Mouse (Mus musculus) kidney, embryonic 14.5 days (tissue): ENCODE measurements around the gene Exoc3l. TPM values are rescaled to one million over a fixed set of nuclear protein-coding genes. Genes with fewer than 3 reads are reported as not detected.
A peak's percentile ranks its signal among the peaks of the same experiment; 100 is the strongest.
"Not testable (repeated sequence)": the region's sequence is repeated elsewhere in the genome, so short reads cannot be mapped to it uniquely, and the experiment has no call there.

ENCODE experiments used
- ATAC-seq: fragments of 200-750 bp; cut with Nextera tagmentation; 2 replicates; pipeline ENCODE4 v1.8.0; 2017; ENCODE audit warnings: moderate number of reproducible peaks, mild to moderate bottlenecking, moderate TSS enrichment, moderate library complexity; ENCODE audit not compliant: low FRiP score, low TSS enrichment
- H3K27ac ChIP-seq: fragments of 300-500 bp; sonication (generic); 2 replicates; pipeline ENCODE4 v1.5.1; 2014; ENCODE audit warnings: low read depth, mild to moderate bottlenecking, low read length, moderate library complexity, mixed read lengths
- H3K27me3 ChIP-seq: fragments of 300-500 bp; sonication (generic); 2 replicates; pipeline ENCODE4 v1.6.1; 2014; ENCODE audit warnings: mild to moderate bottlenecking, low read length; ENCODE audit not compliant: control insufficient read depth, insufficient read depth
- H3K36me3 ChIP-seq: fragments of 300-500 bp; sonication (generic); 2 replicates; pipeline ENCODE4 v1.6.1; 2014; ENCODE audit warnings: low read length, mixed read lengths; ENCODE audit not compliant: control insufficient read depth, insufficient read depth
- H3K4me1 ChIP-seq: fragments of 300-500 bp; sonication (generic); 2 replicates; pipeline ENCODE4 v1.6.1; 2014; ENCODE audit warnings: low read length, mixed read lengths; ENCODE audit not compliant: control insufficient read depth, insufficient read depth
- H3K4me2 ChIP-seq: fragments of 300-500 bp; sonication (generic); replicated peaks from 2 replicates; pipeline ENCODE4 v1.6.1; 2014; ENCODE audit warnings: low read depth, mild to moderate bottlenecking, low read length
- H3K4me3 ChIP-seq: fragments of 300-500 bp; sonication (generic); 2 replicates; pipeline ENCODE4 v1.5.1; 2014; ENCODE audit warnings: mild to moderate bottlenecking, low read length
- H3K9ac ChIP-seq: fragments of 300-500 bp; sonication (generic); 2 replicates; pipeline ENCODE4 v1.6.1; 2014; ENCODE audit warnings: low read depth, mild to moderate bottlenecking, low read length, moderate library complexity
- H3K9me3 ChIP-seq: fragments of 300-500 bp; sonication (generic); 2 replicates; pipeline ENCODE4 v1.6.1; 2016; ENCODE audit warnings: low read length; ENCODE audit not compliant: control insufficient read depth
- WGBS: fragments of 180-500 bp; shearing (Covaris S2); extraction: QIAGEN DNeasy Blood & Tissue Kit; methylation state at CpG from one replicate; pipeline ENCODE4 v1.1.7; 2014; 5-methylcytosine and 5-hydroxymethylcytosine counted together
- polyA plus RNA-seq: library from polyadenylated mRNA; unstranded; fragments of >200 nt; fragmentation: Nextera tagmentation; extraction: Ambion mirVana; gene quantifications from 2 replicates; pipeline ENCODE4 v1.2.1, GENCODE M21; 2014

The Exoc3l gene
- polyA plus RNA-seq, 1 experiment from 2014 or later, result 17.8 TPM

- no peaks in the 10 kb centered on the region for H3K9me3 ChIP-seq
- H3K4me1 ChIP-seq, result peaks cover 13% of the 10 kb centered on the region
- H3K4me2 ChIP-seq, result peak overlapping the region; percentile 91
- peak overlapping the region; percentile 96 for H3K4me3 ChIP-seq
- H3K27me3 ChIP-seq, result no peaks in the 10 kb centered on the region
- H3K36me3 ChIP-seq, result peaks cover 45% of the 10 kb centered on the region
- no peak for ATAC-seq
- H3K9ac ChIP-seq, result peak overlapping the region; percentile 93
- peak overlapping the region; percentile 37; the same call in 1 of the 2 replicates for H3K27ac ChIP-seq
- 53% methylated on average over 18 of the region's 18 CpGs for WGBS
Measured at GRCm38 (mm10) chr8:105298351-105299252, 2.7 kb upstream of the Exoc3l start.

- WGBS, result 0% methylated on average over 36 of the region's 58 CpGs
- Histone ChIP-seq H3K27ac (peak within 1 kb of the TSS; percentile 37; the same call in 1 of the 2 replicates), H3K9me3 (no peaks in the 10 kb centered on the region), H3K9ac (peak within 1 kb of the TSS; percentile 93), H3K36me3 (peaks cover 38% of the 10 kb centered on the region), H3K4me2 (peak within 1 kb of the TSS; percentile 91), H3K27me3 (no peaks in the 10 kb centered on the region), H3K4me1 (peaks cover 13% of the 10 kb centered on the region), H3K4me3 (peak within 1 kb of the TSS; percentile 96)
- peak; percentile 90 for ATAC-seq
Measured at GRCm38 (mm10) chr8:105297511-105298192, 1.8 kb upstream of the Exoc3l start, which contains the start of gene E2f4. Gene E2f4, plus strand, starts transcription at chr8:105297663.

DNA sequence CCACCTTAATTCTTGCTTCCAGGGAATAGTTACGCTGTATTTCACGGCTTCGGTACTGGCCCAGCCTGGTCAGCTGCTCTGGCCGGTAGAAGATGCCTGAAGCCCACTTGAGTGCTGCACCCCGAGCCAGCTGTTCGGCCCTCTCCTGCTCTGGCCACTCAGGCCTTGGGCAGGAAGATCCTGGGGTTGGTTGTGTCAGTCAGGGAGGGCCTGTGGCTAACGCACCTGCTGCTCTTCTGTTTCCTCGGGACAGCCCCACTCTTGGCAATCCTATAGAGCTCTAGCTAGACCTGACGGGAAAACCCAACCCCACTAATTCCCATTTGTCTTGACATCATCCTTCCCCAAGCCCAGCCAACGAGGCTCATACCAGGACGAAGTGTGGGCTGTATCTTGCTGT is 645 bp downstream of the Exoc3l start:
- H3K4me2 ChIP-seq, result peak overlapping the region; percentile 29; the same call in 1 of the 2 replicates
- 0 out of 2 replicates have a peak overlapping the region, but pooled peaks have one; percentile 7 for H3K27ac ChIP-seq
- H3K4me3 ChIP-seq, result peak overlapping the region; percentile 16; the same call in 1 of the 2 replicates
- no peak for ATAC-seq
- H3K36me3 ChIP-seq, result peaks cover 15% of the 10 kb centered on the region
- peaks cover 17% of the 10 kb centered on the region for H3K4me1 ChIP-seq
- H3K9ac ChIP-seq, result no peak overlapping the region
- 74% methylated on average over 11 of the region's 11 CpGs for WGBS
- H3K27me3 ChIP-seq, result peaks cover 5% of the 10 kb centered on the region; the same call in 1 of the 2 replicates
- no peaks in the 10 kb centered on the region for H3K9me3 ChIP-seq

DNA sequence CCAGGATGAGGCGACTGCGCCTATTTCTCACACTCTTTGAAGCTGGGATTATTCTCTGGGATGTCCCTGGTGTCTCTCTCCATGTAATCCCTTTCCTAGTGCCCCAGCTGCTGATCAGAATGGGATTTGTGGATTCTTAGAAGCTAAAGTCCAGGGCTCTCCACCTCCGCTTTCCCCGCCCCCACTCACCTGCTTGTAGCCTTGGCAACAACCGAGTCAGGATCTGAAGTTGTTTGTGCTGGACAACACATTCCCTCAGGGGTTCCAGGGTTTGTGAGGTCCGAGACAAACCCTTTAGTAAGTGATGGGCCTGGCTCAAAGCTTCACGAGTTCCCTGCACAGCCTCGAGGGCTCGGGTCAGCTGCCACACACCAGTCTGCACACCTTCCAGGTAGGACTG is 1.1 kb downstream of the Exoc3l start:
- Histone ChIP-seq H3K4me1 (peaks cover 22% of the 10 kb centered on the region), H3K4me2 (peak overlapping the region; percentile 29; the same call in 1 of the 2 replicates), H3K36me3 (peaks cover 11% of the 10 kb centered on the region), H3K9me3 (no peaks in the 10 kb centered on the region), H3K9ac (no peak overlapping the region), H3K27me3 (peaks cover 9% of the 10 kb centered on the region; the same call in 1 of the 2 replicates), H3K27ac (no peak overlapping the region), H3K4me3 (0 out of 2 replicates have a peak overlapping the region, but pooled peaks have one; percentile 16)
- WGBS, result 72% methylated on average over 9 of the region's 9 CpGs
- no peak for ATAC-seq

- no peak for ATAC-seq
- Histone ChIP-seq H3K36me3 (no peaks in the 10 kb centered on the region), H3K27me3 (peaks cover 9% of the 10 kb centered on the region; the same call in 1 of the 2 replicates), H3K4me2 (no peak overlapping the region), H3K4me1 (peaks cover 22% of the 10 kb centered on the region), H3K9ac (no peak overlapping the region), H3K9me3 (no peaks in the 10 kb centered on the region), H3K27ac (no peak overlapping the region), H3K4me3 (no peak overlapping the region)
- WGBS, result 72% methylated on average over 19 of the region's 19 CpGs
Measured at GRCm38 (mm10) chr8:105293405-105293804, 2.5 kb downstream of the Exoc3l start.

DNA sequence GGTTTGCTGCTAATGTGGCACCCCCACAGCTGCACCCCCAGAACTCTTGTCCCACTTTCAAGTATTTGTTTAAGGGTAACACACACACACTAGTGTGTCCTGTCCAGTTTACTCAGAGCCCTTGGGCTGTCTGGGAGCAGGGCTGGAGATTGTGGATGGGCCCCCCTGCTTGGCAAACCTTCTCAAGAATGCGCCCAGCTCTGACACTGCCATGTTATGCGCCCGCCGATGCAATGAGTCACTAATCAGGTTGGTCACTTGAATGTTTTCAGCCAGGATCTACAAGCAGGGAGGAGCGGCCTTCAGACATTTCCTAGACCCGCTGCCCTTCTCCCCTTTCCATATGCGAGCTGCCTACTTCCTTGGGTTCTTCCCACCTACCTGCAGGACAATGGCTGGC is 3.4 kb downstream of the Exoc3l start:
- Histone ChIP-seq H3K27me3 (peaks cover 9% of the 10 kb centered on the region; the same call in 1 of the 2 replicates), H3K27ac (no peak overlapping the region), H3K4me1 (peaks cover 25% of the 10 kb centered on the region), H3K4me3 (no peak overlapping the region), H3K36me3 (no peaks in the 10 kb centered on the region), H3K4me2 (no peak overlapping the region), H3K9ac (no peak overlapping the region), H3K9me3 (no peaks in the 10 kb centered on the region)
- WGBS, result 86% methylated on average over 7 of the region's 7 CpGs
- ATAC-seq, result no peak

- not testable (repeated sequence) for H3K27me3 ChIP-seq, H3K9ac ChIP-seq, H3K4me2 ChIP-seq, H3K36me3 ChIP-seq, H3K27ac ChIP-seq, H3K4me3 ChIP-seq, ATAC-seq, H3K9me3 ChIP-seq
- H3K4me1 ChIP-seq, result peaks cover 22% of the 10 kb centered on the region
- 70% methylated on average over 3 of the region's 3 CpGs for WGBS
Measured at GRCm38 (mm10) chr8:105291802-105292201, 4.1 kb downstream of the Exoc3l start.

- not testable (repeated sequence) for H3K9me3 ChIP-seq, H3K9ac ChIP-seq, H3K27me3 ChIP-seq, H3K4me3 ChIP-seq, H3K36me3 ChIP-seq, H3K27ac ChIP-seq, H3K4me2 ChIP-seq, ATAC-seq
- peaks cover 22% of the 10 kb centered on the region for H3K4me1 ChIP-seq
- 83% methylated on average over 8 of the region's 8 CpGs for WGBS
Measured at GRCm38 (mm10) chr8:105291364-105291763, 4.5 kb downstream of the Exoc3l start.
